Mouse (Mus musculus) erythroid progenitor cell, adult 5-6 weeks (primary cell): Measurements from ENCODE around the gene Nlk. TPM values are rescaled to one million over a fixed set of nuclear protein-coding genes. Genes with fewer than 3 reads are reported as not detected.
"Not testable (repeated sequence)": the region's sequence is repeated elsewhere in the genome, so short reads cannot be mapped to it uniquely, and the experiment has no call there.

Source experiments
- ATAC-seq: replicated peaks from 2 replicates; pipeline ENCODE4 v1.8.0; 2016; ENCODE audit warnings: moderate number of reproducible peaks, mild to moderate bottlenecking, moderate TSS enrichment, inconsistent platforms; ENCODE audit not compliant: poor library complexity, low FRiP score, severe bottlenecking
- total RNA-seq, 2 experiments: library from RNA; stranded (forward) in 1 of 2; stranded (reverse) in 1 of 2; fragments of 150-400 nt in 1 of 2; fragments of 186-747, 209-891 nt in 1 of 2; gene quantifications; 2 replicates each; pipeline versions ENCODE4 v1.2.3 to v1.2.4; 2015 to 2017; ENCODE audit warnings: low replicate concordance in 2 of 2

Gene Nlk
- total RNA-seq, 2 experiments from 2014 or later, result 5.1 to 16.8 TPM

- ATAC-seq, result peak; percentile 99
Measured at GRCm38 (mm10) chr11:78550168-78551058, 146.8 kb downstream of the Nlk start, which contains the start of gene Tmem97. Gene Tmem97 (minus strand): TSS chr11:78550777.

- ATAC-seq, result no peak
Measured at GRCm38 (mm10) chr11:78549491-78549987, 147.6 kb downstream of the Nlk start.

- no peak for ATAC-seq
Measured at GRCm38 (mm10) chr11:78547718-78548460, 149.3 kb downstream of the Nlk start.

- no peak for ATAC-seq
Measured at GRCm38 (mm10) chr11:78545181-78545580, 152.0 kb downstream of the Nlk start.

- no peak for ATAC-seq
Measured at GRCm38 (mm10) chr11:78544449-78545111, 152.6 kb downstream of the Nlk start.

GRCm38 (mm10) chr11:78540358-78540757 lies 156.8 kb downstream of the Nlk start:
- ATAC-seq, result no peak

- peak; percentile 22; the same call in 1 of the 2 replicates for ATAC-seq
Measured at GRCm38 (mm10) chr11:78536690-78537084, 160.5 kb downstream of the Nlk start.

GRCm38 (mm10) chr11:78536080-78536689 lies 161.0 kb downstream of the Nlk start, which contains the start of the genes Tnfaip1 and Ift20:
Gene Tnfaip1 (minus strand): TSS chr11:78536332.
Gene Ift20 (plus strand): TSS chr11:78536361.
- peak; percentile 95 for ATAC-seq

GRCm38 (mm10) chr11:78535376-78536079 lies 161.6 kb downstream of the Nlk start:
- no peak for ATAC-seq

GRCm38 (mm10) chr11:78534516-78534915 lies 162.7 kb downstream of the Nlk start:
- ATAC-seq, result no peak

- ATAC-seq, result not testable (repeated sequence)
Measured at GRCm38 (mm10) chr11:78531515-78531914, 165.7 kb downstream of the Nlk start.

- no peak for ATAC-seq
Measured at GRCm38 (mm10) chr11:78531046-78531445, 166.1 kb downstream of the Nlk start.

- ATAC-seq, result no peak
Measured at GRCm38 (mm10) chr11:78530001-78530400, 167.2 kb downstream of the Nlk start.

- ATAC-seq, result no peak
Measured at GRCm38 (mm10) chr11:78528714-78529113, 168.5 kb downstream of the Nlk start.

GRCm38 (mm10) chr11:78524838-78525237 lies 172.3 kb downstream of the Nlk start:
- ATAC-seq, result no peak

GRCm38 (mm10) chr11:78523241-78523955 lies 173.8 kb downstream of the Nlk start:
- no peak for ATAC-seq

GRCm38 (mm10) chr11:78522481-78522997 lies 174.6 kb downstream of the Nlk start:
- peak; percentile 33; the same call in 1 of the 2 replicates for ATAC-seq

- no peak for ATAC-seq
Measured at GRCm38 (mm10) chr11:78521880-78522279, 175.3 kb downstream of the Nlk start.
